Mouse (Mus musculus) stomach, postnatal 0 days (tissue): ENCODE measurements around the gene Zbtb7b. TPM values are rescaled to one million over a fixed set of nuclear protein-coding genes. Genes with fewer than 3 reads are reported as not detected.
A peak's percentile ranks its signal among the peaks of the same experiment; 100 is the strongest.

Experiments
- ATAC-seq: fragments of 200-750 bp; cut with Nextera tagmentation; 2 replicates; pipeline ENCODE4 v1.8.0; 2017; ENCODE audit not compliant: low FRiP score, low TSS enrichment
- DNase-seq: peaks from one replicate; pipeline ENCODE4 v3.0.0-alpha.2; 2016; ENCODE audit warnings: low spot score
- H3K27ac ChIP-seq: fragments of 300-500 bp; sonication (generic); replicated peaks from 2 replicates; pipeline ENCODE4 v1.5.1; 2014; ENCODE audit warnings: mild to moderate bottlenecking, control low read depth
- H3K27me3 ChIP-seq: fragments of 300-500 bp; sonication (generic); 2 replicates; pipeline ENCODE4 v1.6.1; 2014; ENCODE audit warnings: low read length; ENCODE audit not compliant: control insufficient read depth, insufficient read depth
- H3K36me3 ChIP-seq: fragments of 300-500 bp; sonication (generic); 2 replicates; pipeline ENCODE4 v1.6.1; 2014; ENCODE audit warnings: low read length, mixed read lengths; ENCODE audit not compliant: control insufficient read depth, insufficient read depth
- H3K4me1 ChIP-seq: fragments of 300-500 bp; sonication (generic); replicated peaks from 2 replicates; pipeline ENCODE4 v1.6.1; 2014; ENCODE audit warnings: antibody characterized with exemption; ENCODE audit not compliant: control insufficient read depth, insufficient read depth
- H3K4me2 ChIP-seq: fragments of 300-500 bp; sonication (generic); replicated peaks from 2 replicates; pipeline ENCODE4 v1.6.1; 2014; ENCODE audit warnings: low read depth, mild to moderate bottlenecking, control low read depth, moderate library complexity
- H3K4me3 ChIP-seq: fragments of 300-500 bp; sonication (generic); 2 replicates; pipeline ENCODE4 v1.5.1; 2014; ENCODE audit warnings: low read depth, low read length, control low read depth
- H3K9ac ChIP-seq: fragments of 300-500 bp; sonication (generic); 2 replicates; pipeline ENCODE4 v1.6.1; 2014; ENCODE audit warnings: mild to moderate bottlenecking, low read length, control low read depth, mixed read lengths
- H3K9me3 ChIP-seq: fragments of 300-500 bp; sonication (generic); 2 replicates; pipeline ENCODE4 v1.6.1; 2016; ENCODE audit warnings: low read length; ENCODE audit not compliant: control insufficient read depth
- CTCF ChIP-seq: IDR thresholded peaks from 2 replicates; pipeline ENCODE4 v1.5.1; 2016; ENCODE audit warnings: antibody characterized with exemption, low read depth, mild to moderate bottlenecking, moderate library complexity
- EP300 ChIP-seq: optimal IDR thresholded peaks from 2 replicates; pipeline ENCODE3; 2016; ENCODE audit warnings: antibody characterized with exemption
- WGBS: fragments of 180-500 bp; shearing (Covaris S2); extraction: QIAGEN DNeasy Blood & Tissue Kit; methylation state at CpG from one replicate; pipeline ENCODE4 v1.1.7; 2014; 5-methylcytosine and 5-hydroxymethylcytosine counted together
- polyA plus RNA-seq: library from polyadenylated mRNA; unstranded; fragments of >200 nt; fragmentation: Nextera tagmentation; extraction: Ambion mirVana; gene quantifications from 2 replicates; pipeline ENCODE4 v1.2.1, GENCODE M21; 2015

Gene Zbtb7b
- polyA plus RNA-seq, 1 experiment from 2014 or later, result 7.9 TPM

- H3K27me3 ChIP-seq, result no peaks in the 10 kb centered on the region
- TF ChIP-seq CTCF, result no peak
- TF ChIP-seq EP300, result no peak
- H3K4me3 ChIP-seq, result peak overlapping the region; percentile 78
- H3K4me1 ChIP-seq, result peaks cover 5% of the 10 kb centered on the region
- peak overlapping the region; percentile 91 for H3K4me2 ChIP-seq
- ATAC-seq (peak; percentile 2; the same call in 1 of the 2 replicates), DNase-seq (no peak)
- under 1% methylated on average over 20 of the region's 21 CpGs for WGBS
- no peaks in the 10 kb centered on the region for H3K9me3 ChIP-seq
- peaks cover 2% of the 10 kb centered on the region; the same call in 1 of the 2 replicates for H3K36me3 ChIP-seq
- H3K27ac ChIP-seq, result peak overlapping the region; percentile 89
- peak overlapping the region; percentile 85 for H3K9ac ChIP-seq
Measured at GRCm38 (mm10) chr3:89337062-89337720, 57.4 kb downstream of the Zbtb7b start.

DNA sequence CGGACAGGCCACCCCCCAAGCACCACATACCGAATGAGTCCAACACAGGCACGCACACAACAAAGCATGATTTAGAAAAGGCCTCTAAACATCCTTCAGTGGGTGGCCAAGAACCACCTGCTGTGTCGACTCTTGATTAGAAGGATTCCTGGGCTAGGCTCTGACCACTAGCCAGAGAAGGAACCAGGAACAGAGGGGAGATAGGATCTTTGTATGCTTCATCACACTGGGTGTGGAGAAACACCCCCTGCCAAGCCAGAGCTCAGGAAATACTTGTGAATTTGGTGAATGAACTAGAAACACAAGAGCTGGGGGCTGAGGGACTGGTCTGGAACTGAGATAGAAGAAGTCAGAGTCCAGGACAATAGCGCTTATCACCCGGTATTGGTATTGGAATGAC, 58.0 kb downstream of the Zbtb7b start:
- ATAC-seq, result no peak
- H3K9me3 ChIP-seq, result no peaks in the 10 kb centered on the region
- no peak overlapping the region for H3K27ac ChIP-seq
- H3K4me3 ChIP-seq, result peak overlapping the region; percentile 78; the same call in 1 of the 2 replicates
- H3K27me3 ChIP-seq, result no peaks in the 10 kb centered on the region
- H3K4me2 ChIP-seq, result peak overlapping the region; percentile 91; the same call in 1 of the 2 replicates
- no peak for DNase-seq
- H3K9ac ChIP-seq, result no peak overlapping the region
- WGBS, result 22% methylated on average over 6 of the region's 6 CpGs
- no peak for TF ChIP-seq CTCF
- TF ChIP-seq EP300, result no peak
- H3K36me3 ChIP-seq, result peaks cover 2% of the 10 kb centered on the region; the same call in 1 of the 2 replicates
- peaks cover 5% of the 10 kb centered on the region for H3K4me1 ChIP-seq

DNA sequence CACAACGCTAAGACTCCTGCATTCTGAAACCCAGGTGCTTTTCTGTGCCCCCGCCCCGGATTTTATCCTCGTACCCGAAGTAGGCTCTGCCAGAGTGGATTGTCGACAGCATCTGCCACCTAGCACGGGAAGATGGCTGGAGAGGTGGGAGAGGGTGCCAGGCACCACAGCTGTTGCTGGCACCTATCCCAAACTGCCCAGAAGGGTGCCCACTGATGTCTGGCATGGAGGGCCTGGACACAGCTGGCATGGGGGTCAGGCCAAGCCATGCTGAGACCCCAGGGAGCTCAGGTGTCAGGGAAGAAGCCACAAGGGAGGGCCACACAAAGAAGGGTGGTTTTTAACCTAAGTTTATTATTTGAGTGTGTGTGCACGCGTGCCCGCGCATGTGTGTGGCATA, 61.5 kb downstream of the Zbtb7b start:
- WGBS, result 60% methylated on average over 11 of the region's 11 CpGs
- H3K36me3 ChIP-seq, result 0 out of 2 replicates have a peak, but pooled peaks cover 2% of the 10 kb centered on the region
- TF ChIP-seq EP300 (no peak), CTCF (no peak)
- no peak overlapping the region for H3K9ac ChIP-seq
- no peak overlapping the region for H3K4me2 ChIP-seq
- DNase-seq, result no peak
- H3K4me1 ChIP-seq, result 0 out of 2 replicates have a peak, but pooled peaks cover under 1% of the 10 kb centered on the region
- no peaks in the 10 kb centered on the region for H3K9me3 ChIP-seq
- ATAC-seq, result no peak
- H3K4me3 ChIP-seq, result no peak overlapping the region
- H3K27me3 ChIP-seq, result no peaks in the 10 kb centered on the region
- no peak overlapping the region for H3K27ac ChIP-seq

GRCm38 (mm10) chr3:89332476-89332875, 62.1 kb downstream of the Zbtb7b start:
- Histone ChIP-seq H3K4me1 (no peaks in the 10 kb centered on the region), H3K4me3 (no peak overlapping the region), H3K4me2 (no peak overlapping the region), H3K9ac (no peak overlapping the region), H3K27me3 (no peaks in the 10 kb centered on the region), H3K9me3 (no peaks in the 10 kb centered on the region), H3K27ac (no peak overlapping the region; the same call in 1 of the 2 replicates), H3K36me3 (0 out of 2 replicates have a peak, but pooled peaks cover 2% of the 10 kb centered on the region)
- 49% methylated on average over 12 of the region's 12 CpGs for WGBS
- DNase-seq (no peak), ATAC-seq (no peak)
- TF ChIP-seq EP300 (no peak), CTCF (no peak)

DNA sequence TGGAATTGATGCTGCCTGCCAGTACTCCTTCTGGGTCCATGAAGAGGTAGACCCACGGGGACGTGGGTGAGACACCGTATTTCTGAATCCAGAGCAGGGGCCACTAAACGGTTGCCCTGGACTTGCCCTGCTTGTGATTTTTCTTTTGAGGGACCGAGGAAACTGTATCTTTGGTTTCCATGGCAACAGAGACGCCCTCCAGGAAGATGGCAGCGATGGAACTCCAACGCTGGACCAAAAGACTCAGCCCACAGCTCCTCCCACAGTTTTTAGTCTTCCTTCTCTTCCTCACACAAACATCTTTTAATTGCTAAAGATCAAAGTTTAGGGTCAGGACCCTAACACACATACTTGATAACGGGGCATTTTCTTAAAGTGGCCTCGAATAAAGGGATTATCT, 62.6 kb downstream of the Zbtb7b start:
- no peak overlapping the region for H3K4me3 ChIP-seq
- DNase-seq, result no peak
- H3K9ac ChIP-seq, result no peak overlapping the region
- H3K4me2 ChIP-seq, result no peak overlapping the region
- no peaks in the 10 kb centered on the region for H3K4me1 ChIP-seq
- WGBS, result 55% methylated on average over 10 of the region's 10 CpGs
- peak overlapping the region; percentile 18; the same call in 1 of the 2 replicates for H3K27ac ChIP-seq
- no peaks in the 10 kb centered on the region for H3K27me3 ChIP-seq
- 0 out of 2 replicates have a peak, but pooled peaks cover 2% of the 10 kb centered on the region for H3K36me3 ChIP-seq
- no peak for ATAC-seq
- H3K9me3 ChIP-seq, result no peaks in the 10 kb centered on the region
- TF ChIP-seq EP300, result no peak
- TF ChIP-seq CTCF, result no peak

GRCm38 (mm10) chr3:89331561-89331960, 63.0 kb downstream of the Zbtb7b start:
- no peak overlapping the region for H3K4me2 ChIP-seq
- 0 out of 2 replicates have a peak, but pooled peaks cover 2% of the 10 kb centered on the region for H3K36me3 ChIP-seq
- no peaks in the 10 kb centered on the region for H3K27me3 ChIP-seq
- TF ChIP-seq EP300 (no peak), CTCF (no peak)
- ATAC-seq (no peak), DNase-seq (no peak)
- no peaks in the 10 kb centered on the region for H3K4me1 ChIP-seq
- whole genome bisulfite sequencing, result 48% methylated on average over 13 of the region's 13 CpGs
- H3K9ac ChIP-seq, result no peak overlapping the region
- no peaks in the 10 kb centered on the region for H3K9me3 ChIP-seq
- peak overlapping the region; percentile 18; the same call in 1 of the 2 replicates for H3K27ac ChIP-seq
- no peak overlapping the region for H3K4me3 ChIP-seq
